Mouse (Mus musculus) liver, adult 2 months (tissue): ENCODE data around the gene Ptgdr2. TPM values are rescaled to one million over a fixed set of nuclear protein-coding genes. Genes with fewer than 3 reads are reported as not detected.

ENCODE experiments used
- DNase-seq: peaks from one replicate; pipeline ENCODE4 v3.0.0-alpha.2; 2011; ENCODE audit warnings: low read depth, low spot score; ENCODE audit errors: extremely low read depth
- H3K27ac ChIP-seq: fragments of 200-500 bp; replicated peaks from 2 replicates; pipeline ENCODE4 v1.5.1; 2012; ENCODE audit warnings: low read depth, mild to moderate bottlenecking, control low read depth, inconsistent platforms, low read length; ENCODE audit not compliant: insufficient read depth
- H3K27me3 ChIP-seq: fragments of 200-500 bp; 2 replicates; pipeline ENCODE4 v1.6.1; 2012; ENCODE audit warnings: mild to moderate bottlenecking, moderate library complexity, low read length, inconsistent platforms; ENCODE audit not compliant: control insufficient read depth, insufficient read depth
- H3K36me3 ChIP-seq: fragments of 200-500 bp; 2 replicates; pipeline ENCODE4 v1.6.1; 2012; ENCODE audit warnings: low read length, inconsistent platforms; ENCODE audit not compliant: control insufficient read depth, insufficient read depth
- H3K4me1 ChIP-seq: fragments of 200-500 bp; 2 replicates; pipeline ENCODE4 v1.6.1; 2011; ENCODE audit warnings: low read length; ENCODE audit not compliant: control insufficient read depth, insufficient read depth
- H3K4me3 ChIP-seq: fragments of 200-500 bp; 2 replicates; pipeline ENCODE4 v1.5.1; 2011; ENCODE audit warnings: low read depth, mild to moderate bottlenecking, control low read depth, low read length, moderate library complexity; ENCODE audit not compliant: insufficient read depth
- H3K79me2 ChIP-seq: fragments of 200-500 bp; 2 replicates; pipeline ENCODE4 v1.6.1; 2012; ENCODE audit warnings: inconsistent platforms, mild to moderate bottlenecking, low read length, moderate library complexity; ENCODE audit not compliant: control insufficient read depth, insufficient read depth
- H3K9ac ChIP-seq: fragments of 200-500 bp; 2 replicates; pipeline ENCODE4 v1.6.1; 2012; ENCODE audit warnings: low read depth, mild to moderate bottlenecking, control low read depth, inconsistent platforms, low read length
- CTCF ChIP-seq: fragments of 200-500 bp; IDR thresholded peaks from 2 replicates; pipeline ENCODE4 v1.5.1; 2011; ENCODE audit warnings: low read depth, low read length, control low read depth
- POLR2A ChIP-seq: fragments of 200-500 bp; IDR thresholded peaks from 2 replicates; pipeline ENCODE4 v1.6.1; 2011; ENCODE audit warnings: low read length, control low read depth; ENCODE audit not compliant: insufficient read depth; ENCODE audit errors: extremely low read depth
- WGBS: fragments of 180-500 bp; shearing (Covaris S2); methylation state at CpG from one replicate; pipeline ENCODE4 v1.1.7; 2018; 5-methylcytosine and 5-hydroxymethylcytosine counted together
- polyA plus RNA-seq: library from polyadenylated mRNA; depleted of rRNA; stranded (reverse); fragments of >200 nt; gene quantifications from 2 replicates; pipeline ENCODE4 v1.2.3, GENCODE M21; 2012
- total RNA-seq: library from RNA; depleted of rRNA; stranded (reverse); fragments of >200 nt; gene quantifications from 2 replicates; pipeline ENCODE4 v1.2.3, GENCODE M21; 2014

Ptgdr2 gene
- total and polyA plus RNA-seq, 2 experiments, result not detected

DNA sequence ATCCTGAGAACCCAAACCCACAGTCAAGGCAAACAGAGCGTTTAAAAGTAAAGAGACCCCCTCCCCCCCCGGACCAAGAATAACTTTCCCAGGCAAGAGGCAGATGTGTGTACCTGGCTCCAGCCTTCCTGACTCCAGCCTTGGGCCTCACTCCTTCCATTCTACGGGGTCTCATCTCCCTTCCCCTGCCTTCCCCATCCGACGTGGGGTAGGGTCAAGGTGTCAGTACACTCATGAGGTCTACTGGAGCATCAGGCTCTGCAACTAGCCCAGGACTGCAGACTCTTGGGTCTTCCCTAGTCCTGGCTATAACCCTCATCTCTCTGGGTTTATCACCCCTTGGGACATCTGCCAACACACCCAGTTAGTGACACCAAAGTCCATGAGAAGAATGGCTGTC is 43.2 kb downstream of the Ptgdr2 start:
- no peaks in the 10 kb centered on the region for H3K27me3 ChIP-seq
- no peak overlapping the region for H3K4me3 ChIP-seq
- 80% methylated on average over 5 of the region's 5 CpGs for WGBS

DNA sequence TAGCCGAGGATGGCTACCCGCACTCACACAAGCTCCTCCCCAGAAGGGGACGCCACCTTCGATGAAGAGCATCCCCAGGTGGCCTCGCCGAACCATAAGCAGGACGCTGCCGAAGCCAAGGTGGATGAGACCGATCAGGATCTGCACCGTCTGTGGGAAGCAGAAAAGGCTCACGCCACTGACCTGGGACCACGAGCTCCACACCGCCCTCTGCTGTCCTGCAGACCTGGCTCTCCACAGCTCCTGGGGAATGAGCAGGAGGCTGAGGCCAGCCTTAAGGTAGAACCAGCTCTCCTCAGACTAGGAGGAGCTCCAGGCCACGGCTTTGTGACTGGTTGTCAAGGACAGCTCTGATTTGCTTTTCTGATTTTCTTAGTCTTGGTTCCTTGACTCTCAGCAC is 46.2 kb downstream of the Ptgdr2 start:
- TF ChIP-seq POLR2A (no peak), CTCF (peak; percentile 83)
- Histone ChIP-seq H3K4me1 (no peaks in the 10 kb centered on the region), H3K4me3 (no peak overlapping the region), H3K9ac (no peak overlapping the region), H3K27me3 (no peaks in the 10 kb centered on the region), H3K36me3 (no peaks in the 10 kb centered on the region), H3K27ac (no peak overlapping the region), H3K79me2 (no peaks in the 10 kb centered on the region)
- no peak for DNase-seq
- WGBS, result 28% methylated on average over 14 of the region's 14 CpGs

More for the DNA sequence above, 43.2 kb downstream of the Ptgdr2 start:
- no peaks in the 10 kb centered on the region for H3K79me2 ChIP-seq
- no peaks in the 10 kb centered on the region for H3K36me3 ChIP-seq
- no peaks in the 10 kb centered on the region for H3K4me1 ChIP-seq
- no peak for TF ChIP-seq CTCF
- no peak for TF ChIP-seq POLR2A
- H3K27ac ChIP-seq, result no peak overlapping the region
- no peak overlapping the region for H3K9ac ChIP-seq
- no peak for DNase-seq

DNA sequence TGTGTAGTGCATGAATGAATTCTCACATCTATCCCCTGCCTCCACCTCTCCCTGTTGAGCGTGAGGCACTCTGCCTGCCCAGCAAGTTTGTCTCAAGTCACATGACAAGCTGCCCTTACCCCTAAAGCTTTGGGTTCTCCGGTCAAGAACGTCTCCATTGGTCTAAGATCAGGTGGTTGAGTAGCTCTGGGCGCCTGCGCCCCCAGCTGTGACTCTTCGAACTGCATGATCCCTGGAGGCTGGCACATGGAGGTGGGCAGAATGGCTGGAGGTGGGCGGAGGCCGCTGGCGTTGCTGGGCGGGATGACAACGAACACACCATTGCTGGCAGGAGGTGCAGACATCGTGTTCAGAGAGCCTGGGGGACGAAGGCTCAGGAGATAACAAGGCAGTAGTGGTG is 47.6 kb downstream of the Ptgdr2 start:
- TF ChIP-seq POLR2A (no peak), CTCF (no peak)
- Histone ChIP-seq H3K4me1 (no peaks in the 10 kb centered on the region), H3K36me3 (no peaks in the 10 kb centered on the region), H3K27me3 (no peaks in the 10 kb centered on the region), H3K79me2 (no peaks in the 10 kb centered on the region), H3K27ac (no peak overlapping the region), H3K9ac (no peak overlapping the region), H3K4me3 (no peak overlapping the region)
- no peak for DNase-seq
- 79% methylated on average over 13 of the region's 13 CpGs for WGBS

- Histone ChIP-seq H3K4me1 (no peaks in the 10 kb centered on the region), H3K36me3 (no peaks in the 10 kb centered on the region), H3K9ac (no peak overlapping the region), H3K4me3 (no peak overlapping the region), H3K27me3 (no peaks in the 10 kb centered on the region), H3K79me2 (no peaks in the 10 kb centered on the region), H3K27ac (no peak overlapping the region)
- 93% methylated on average over 4 of the region's 4 CpGs for WGBS
- TF ChIP-seq POLR2A, result no peak
- TF ChIP-seq CTCF, result no peak
- DNase-seq, result no peak
These were observed 48.9 kb downstream of the Ptgdr2 start for GRCm38 (mm10) chr19:10985889-10986288.

GRCm38 (mm10) chr19:10988563-10988962 is 51.6 kb downstream of the Ptgdr2 start:
- no peak overlapping the region for H3K27ac ChIP-seq
- no peak for DNase-seq
- H3K79me2 ChIP-seq, result no peaks in the 10 kb centered on the region
- H3K9ac ChIP-seq, result no peak overlapping the region
- H3K4me3 ChIP-seq, result no peak overlapping the region
- H3K36me3 ChIP-seq, result no peaks in the 10 kb centered on the region
- no peaks in the 10 kb centered on the region for H3K4me1 ChIP-seq
- TF ChIP-seq CTCF, result no peak
- TF ChIP-seq POLR2A, result no peak
- no peaks in the 10 kb centered on the region for H3K27me3 ChIP-seq
- WGBS, result 88% methylated on average over 1 of the region's 1 CpGs

- Histone ChIP-seq H3K27ac (no peak overlapping the region), H3K36me3 (no peaks in the 10 kb centered on the region), H3K27me3 (no peaks in the 10 kb centered on the region), H3K4me3 (no peak overlapping the region), H3K9ac (no peak overlapping the region), H3K4me1 (no peaks in the 10 kb centered on the region), H3K79me2 (no peaks in the 10 kb centered on the region)
- TF ChIP-seq POLR2A (no peak), CTCF (no peak)
- no peak for DNase-seq
- 79% methylated on average over 1 of the region's 1 CpGs for WGBS
These were observed 53.8 kb downstream of the Ptgdr2 start for GRCm38 (mm10) chr19:10990751-10991150.
